Mouse (Mus musculus): ENCODE data around the gene Tubb3.

GRCm38 (mm10) chr8:123431616-123432365, 20.6 kb downstream of the Tubb3 start:
- no peak for TF ChIP-seq CTCF (IDR thresholded peaks at IDR 0.05; ENCODE audit: low read depth)
- no peak for TF ChIP-seq EP300 (IDR thresholded peaks at IDR 0.05; ENCODE audit: low read depth)
